Mouse (Mus musculus): ENCODE measurements around the gene Meox1.

DNA sequence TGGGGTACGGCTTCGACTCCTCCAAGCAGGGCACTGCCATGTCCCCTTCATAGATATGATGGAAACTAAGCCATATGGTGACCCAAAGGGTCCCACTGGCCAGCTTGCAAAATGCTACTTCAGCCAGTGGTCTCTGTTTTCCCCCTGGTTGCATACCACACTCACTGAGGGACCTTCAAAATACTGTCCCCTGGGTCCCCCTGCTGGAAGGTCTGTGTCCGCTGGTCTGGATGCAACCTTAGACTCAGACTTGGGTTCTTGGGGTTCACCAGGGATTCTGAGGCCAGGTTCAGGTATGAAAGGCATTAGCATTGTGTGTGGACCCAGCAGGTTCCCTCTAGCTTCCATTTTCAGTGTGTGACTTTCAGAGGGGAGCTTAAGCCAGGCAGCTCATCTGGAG lies 22.6 kb upstream of the Meox1 start:
- no peak for TF ChIP-seq CTCF (IDR thresholded peaks at IDR 0.05; ENCODE audit: low read depth, low read length)
- TF ChIP-seq GATA1 (IDR thresholded peaks at IDR 0.05; ENCODE audit: borderline replicate concordance, low read length): no peak
- no peak for TF ChIP-seq TAL1 (conservative IDR thresholded peaks at IDR 0.05; ENCODE audit: low read depth, low read length)
- no peak for TF ChIP-seq GATA2 (IDR thresholded peaks at IDR 0.05; ENCODE audit: borderline replicate concordance, low read depth, low read length)
